Mouse (Mus musculus) adrenal gland, adult (tissue): ENCODE results near the gene Tyms.
"Not testable (repeated sequence)": the region's sequence is repeated elsewhere in the genome, so short reads cannot be mapped to it uniquely, and the experiment has no call there.

Source experiments
- DNase-seq, 2 experiments: peaks; one replicate each; pipeline ENCODE4 v3.0.0; 2022 to 2023; ENCODE audit warnings: low spot score in 1 of 2; ENCODE audit not compliant: inconsistent age in 2 of 2

Tyms gene

GRCm38 (mm10) chr5:30104339-30104738 is 30.9 kb upstream of the Tyms start:
- peak; percentile 47 to 82 for DNase-seq

GRCm38 (mm10) chr5:30103340-30103739 is 29.9 kb upstream of the Tyms start:
- no peak for DNase-seq

GRCm38 (mm10) chr5:30098260-30098659 is 24.8 kb upstream of the Tyms start:
- DNase-seq, result no peak

GRCm38 (mm10) chr5:30095731-30096130 is 22.3 kb upstream of the Tyms start:
- no peak for DNase-seq

GRCm38 (mm10) chr5:30094399-30094798 is 21.0 kb upstream of the Tyms start:
- DNase-seq, result no peak

- DNase-seq, result no peak
These were observed 19.3 kb upstream of the Tyms start for GRCm38 (mm10) chr5:30092701-30093100.

GRCm38 (mm10) chr5:30072377-30072776 is 1.0 kb downstream of the Tyms start:
- DNase-seq, result no peak

GRCm38 (mm10) chr5:30071677-30072076 is 1.7 kb downstream of the Tyms start:
- no peak for DNase-seq

GRCm38 (mm10) chr5:30067726-30068125 is 5.7 kb downstream of the Tyms start:
- no peak for DNase-seq

GRCm38 (mm10) chr5:30059607-30060006 is 13.8 kb downstream of the Tyms start:
- DNase-seq, result not testable (repeated sequence)

- no peak for DNase-seq
These were observed 15.1 kb downstream of the Tyms start for GRCm38 (mm10) chr5:30058216-30058731.

- DNase-seq, result not testable (repeated sequence)
These were observed 33.6 kb downstream of the Tyms start for GRCm38 (mm10) chr5:30039841-30040240.

- DNase-seq, result not testable (repeated sequence)
These were observed 34.1 kb downstream of the Tyms start for GRCm38 (mm10) chr5:30039324-30039723.

- not testable (repeated sequence) for DNase-seq
These were observed 36.3 kb downstream of the Tyms start for GRCm38 (mm10) chr5:30037111-30037510.

- not testable (repeated sequence) for DNase-seq
These were observed 37.6 kb downstream of the Tyms start for GRCm38 (mm10) chr5:30035862-30036261.

GRCm38 (mm10) chr5:30014580-30014979 is 58.8 kb downstream of the Tyms start:
- peak in 1 of 2 experiments; percentile 71 for DNase-seq

GRCm38 (mm10) chr5:30012726-30013503 is 60.5 kb downstream of the Tyms start, which contains the start of gene Il6:
Gene Il6, plus strand, starts transcription at chr5:30013114.
- peak; percentile 87 to 94 for DNase-seq
